Mouse (Mus musculus): ENCODE results near the gene Irak4. TPM values are rescaled to one million over a fixed set of nuclear protein-coding genes. Genes with fewer than 3 reads are reported as not detected.

Gene Irak4
- 4.8 and 11.4 TPM in 2 replicates for polyA plus RNA-seq (2011; ENCODE audit: insufficient read depth, insufficient read length, low replicate concordance, missing spikeins)

- Histone ChIP-seq H3K27ac (ENCODE audit: control insufficient read depth, insufficient read depth, low read depth, low read length, poor library complexity) (peak within 1 kb of the TSS; percentile 97), H3K4me3 (replicated peaks; ENCODE audit: control insufficient read depth, low read depth, low read length) (peak within 1 kb of the TSS; percentile 96), H3K4me1 (ENCODE audit: control insufficient read depth, insufficient read depth, low read length) (no peaks in the 10 kb centered on the region)
- no peak for TF ChIP-seq CTCF (IDR thresholded peaks at IDR 0.05; ENCODE audit: control insufficient read depth, insufficient read depth, low read length)
- TF ChIP-seq POLR2A (IDR thresholded peaks at IDR 0.05; ENCODE audit: borderline replicate concordance, control insufficient read depth, low read depth, low read length) = no peak; the same call in 1 of the 2 replicates
- under 1% methylated on average over 45 of the region's 45 CpGs for WGBS
These were observed at the start of gene Irak4, which contains the start of gene Pus7l for GRCm38 (mm10) chr15:94543409-94544051. Irak4 (plus strand) TSS chr15:94543643. Pus7l (minus strand) TSS chr15:94543547.

GRCm38 (mm10) chr15:94494445-94494844 lies 49.0 kb upstream of the Irak4 start:
- no peaks in the 10 kb centered on the region for H3K4me1 ChIP-seq (ENCODE audit: control insufficient read depth, insufficient read depth, low read length)
- WGBS = 88% methylated on average over 1 of the region's 1 CpGs
- no peak overlapping the region for H3K27ac ChIP-seq (ENCODE audit: control insufficient read depth, insufficient read depth, low read depth, low read length, poor library complexity)
- TF ChIP-seq POLR2A (IDR thresholded peaks at IDR 0.05; ENCODE audit: borderline replicate concordance, control insufficient read depth, low read depth, low read length) = no peak
- TF ChIP-seq CTCF (IDR thresholded peaks at IDR 0.05; ENCODE audit: control insufficient read depth, insufficient read depth, low read length) = no peak
- H3K4me3 ChIP-seq (replicated peaks; ENCODE audit: control insufficient read depth, low read depth, low read length) = no peak overlapping the region

GRCm38 (mm10) chr15:94495936-94496335 lies 47.5 kb upstream of the Irak4 start:
- no peaks in the 10 kb centered on the region for H3K4me1 ChIP-seq (ENCODE audit: control insufficient read depth, insufficient read depth, low read length)
- no peak overlapping the region for H3K27ac ChIP-seq (ENCODE audit: control insufficient read depth, insufficient read depth, low read depth, low read length, poor library complexity)
- 67% methylated on average over 10 of the region's 10 CpGs for WGBS
- no peak for TF ChIP-seq CTCF (IDR thresholded peaks at IDR 0.05; ENCODE audit: control insufficient read depth, insufficient read depth, low read length)
- TF ChIP-seq POLR2A (IDR thresholded peaks at IDR 0.05; ENCODE audit: borderline replicate concordance, control insufficient read depth, low read depth, low read length) = no peak
- no peak overlapping the region for H3K4me3 ChIP-seq (replicated peaks; ENCODE audit: control insufficient read depth, low read depth, low read length)

- Histone ChIP-seq H3K27ac (ENCODE audit: control insufficient read depth, insufficient read depth, low read depth, low read length, poor library complexity) (no peak overlapping the region), H3K4me1 (ENCODE audit: control insufficient read depth, insufficient read depth, low read length) (no peaks in the 10 kb centered on the region), H3K4me3 (replicated peaks; ENCODE audit: control insufficient read depth, low read depth, low read length) (no peak overlapping the region)
- WGBS = 58% methylated on average over 1 of the region's 1 CpGs
- TF ChIP-seq CTCF (IDR thresholded peaks at IDR 0.05; ENCODE audit: control insufficient read depth, insufficient read depth, low read length) (no peak), POLR2A (IDR thresholded peaks at IDR 0.05; ENCODE audit: borderline replicate concordance, control insufficient read depth, low read depth, low read length) (no peak)
These were observed 44.2 kb upstream of the Irak4 start for GRCm38 (mm10) chr15:94499260-94499659.

- Histone ChIP-seq H3K27ac (ENCODE audit: control insufficient read depth, insufficient read depth, low read depth, low read length, poor library complexity) (no peak overlapping the region), H3K4me3 (replicated peaks; ENCODE audit: control insufficient read depth, low read depth, low read length) (no peak overlapping the region), H3K4me1 (ENCODE audit: control insufficient read depth, insufficient read depth, low read length) (no peaks in the 10 kb centered on the region)
- TF ChIP-seq CTCF (IDR thresholded peaks at IDR 0.05; ENCODE audit: control insufficient read depth, insufficient read depth, low read length) = no peak
- WGBS = 77% methylated on average over 12 of the region's 12 CpGs
These were observed 39.8 kb upstream of the Irak4 start for GRCm38 (mm10) chr15:94503451-94504215.

GRCm38 (mm10) chr15:94517913-94518491 lies 25.4 kb upstream of the Irak4 start:
- Histone ChIP-seq H3K27ac (ENCODE audit: control insufficient read depth, insufficient read depth, low read depth, low read length, poor library complexity) (no peak overlapping the region), H3K4me3 (replicated peaks; ENCODE audit: control insufficient read depth, low read depth, low read length) (no peak overlapping the region), H3K4me1 (ENCODE audit: control insufficient read depth, insufficient read depth, low read length) (no peaks in the 10 kb centered on the region)
- no peak for TF ChIP-seq POLR2A (IDR thresholded peaks at IDR 0.05; ENCODE audit: borderline replicate concordance, control insufficient read depth, low read depth, low read length)
- no peak for TF ChIP-seq CTCF (IDR thresholded peaks at IDR 0.05; ENCODE audit: control insufficient read depth, insufficient read depth, low read length)
- 64% methylated on average over 16 of the region's 16 CpGs for WGBS

GRCm38 (mm10) chr15:94520205-94520900 lies 23.1 kb upstream of the Irak4 start:
- no peak overlapping the region for H3K4me3 ChIP-seq (replicated peaks; ENCODE audit: control insufficient read depth, low read depth, low read length)
- H3K27ac ChIP-seq (ENCODE audit: control insufficient read depth, insufficient read depth, low read depth, low read length, poor library complexity) = no peak overlapping the region
- WGBS = 36% methylated on average over 9 of the region's 9 CpGs
- TF ChIP-seq CTCF (IDR thresholded peaks at IDR 0.05; ENCODE audit: control insufficient read depth, insufficient read depth, low read length) = no peak
- no peak for TF ChIP-seq POLR2A (IDR thresholded peaks at IDR 0.05; ENCODE audit: borderline replicate concordance, control insufficient read depth, low read depth, low read length)
- H3K4me1 ChIP-seq (ENCODE audit: control insufficient read depth, insufficient read depth, low read length) = no peaks in the 10 kb centered on the region

- WGBS = 76% methylated on average over 5 of the region's 5 CpGs
These were observed 22.5 kb upstream of the Irak4 start for GRCm38 (mm10) chr15:94520959-94521358.

More at GRCm38 (mm10) chr15:94520959-94521358, 22.5 kb upstream of the Irak4 start:
- H3K27ac ChIP-seq (ENCODE audit: control insufficient read depth, insufficient read depth, low read depth, low read length, poor library complexity) = no peak overlapping the region
- H3K4me3 ChIP-seq (replicated peaks; ENCODE audit: control insufficient read depth, low read depth, low read length) = no peak overlapping the region
- TF ChIP-seq CTCF (IDR thresholded peaks at IDR 0.05; ENCODE audit: control insufficient read depth, insufficient read depth, low read length) (no peak), POLR2A (IDR thresholded peaks at IDR 0.05; ENCODE audit: borderline replicate concordance, control insufficient read depth, low read depth, low read length) (no peak)
- no peaks in the 10 kb centered on the region for H3K4me1 ChIP-seq (ENCODE audit: control insufficient read depth, insufficient read depth, low read length)
